Mouse (Mus musculus): ENCODE results near the gene Ctnnd2.

DNA sequence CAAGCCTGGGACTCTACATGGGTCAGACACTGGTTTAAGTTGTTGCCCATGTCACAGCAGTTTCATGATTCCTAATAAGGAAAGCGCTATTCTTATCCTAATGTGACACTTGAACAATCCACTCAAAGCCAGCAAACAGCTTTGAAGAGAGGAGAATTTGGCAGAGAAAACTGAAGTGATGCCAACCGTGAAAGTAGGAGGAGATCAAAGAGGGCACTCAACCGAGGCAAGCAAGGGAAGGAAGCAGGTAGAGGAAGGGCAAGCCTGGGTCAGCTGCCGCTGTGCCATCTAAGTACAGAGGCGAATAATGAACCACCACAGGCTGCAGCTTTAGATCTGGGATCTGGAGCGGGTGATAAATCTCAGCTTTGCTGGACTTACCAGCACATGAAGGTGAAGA, 528.4 kb downstream of the Ctnnd2 start:
- TF ChIP-seq CTCF (IDR thresholded peaks at IDR 0.05), result no peak
- peak; percentile 73 for TF ChIP-seq EP300 (IDR thresholded peaks at IDR 0.05)

Measured in lung, postnatal 0 days (tissue).